Mouse (Mus musculus) liver, embryonic 11.5 days (tissue): ENCODE results near the gene Wdr92. TPM values are rescaled to one million over a fixed set of nuclear protein-coding genes. Genes with fewer than 3 reads are reported as not detected.
"Not testable (repeated sequence)": the region's sequence is repeated elsewhere in the genome, so short reads cannot be mapped to it uniquely, and the experiment has no call there.

Experiments used
- ATAC-seq: fragments of 200-750 bp; cut with Nextera tagmentation; replicated peaks from 2 replicates; pipeline ENCODE4 v1.8.0; 2017; ENCODE audit warnings: moderate number of reproducible peaks, mild to moderate bottlenecking, moderate TSS enrichment, moderate library complexity; ENCODE audit not compliant: low FRiP score
- DNase-seq: peaks from one replicate; pipeline ENCODE4 v3.0.0-alpha.2; 2017; ENCODE audit warnings: low spot score
- H3K27ac ChIP-seq: fragments of 300-500 bp; sonication (generic); 2 replicates; pipeline ENCODE4 v1.5.1; 2014; ENCODE audit warnings: mild to moderate bottlenecking, low read depth, low read length, control low read depth
- H3K27me3 ChIP-seq: fragments of 300-500 bp; sonication (generic); replicated peaks from 2 replicates; pipeline ENCODE4 v1.6.1; 2014; ENCODE audit warnings: low read length, mixed read lengths; ENCODE audit not compliant: control insufficient read depth, insufficient read depth
- H3K36me3 ChIP-seq: fragments of 300-500 bp; sonication (generic); 2 replicates; pipeline ENCODE4 v1.6.1; 2014; ENCODE audit warnings: mild to moderate bottlenecking, low read length, moderate library complexity, mixed read lengths; ENCODE audit not compliant: control insufficient read depth, insufficient read depth
- H3K4me1 ChIP-seq: fragments of 300-500 bp; sonication (generic); replicated peaks from 2 replicates; pipeline ENCODE4 v1.6.1; 2014; ENCODE audit warnings: low read length, mixed read lengths; ENCODE audit not compliant: control insufficient read depth, insufficient read depth
- H3K4me2 ChIP-seq: fragments of 300-500 bp; sonication (generic); 2 replicates; pipeline ENCODE4 v1.6.1; 2014; ENCODE audit warnings: mild to moderate bottlenecking, control low read depth, moderate library complexity
- H3K4me3 ChIP-seq: fragments of 300-500 bp; sonication (generic); 2 replicates; pipeline ENCODE4 v1.5.1; 2014; ENCODE audit warnings: low read depth, low read length, control low read depth
- H3K9ac ChIP-seq: fragments of 300-500 bp; sonication (generic); 2 replicates; pipeline ENCODE4 v1.6.1; 2014; ENCODE audit warnings: low read depth, low read length, control low read depth
- H3K9me3 ChIP-seq: fragments of 300-500 bp; sonication (generic); 2 replicates; pipeline ENCODE4 v1.6.1; 2016; ENCODE audit warnings: low read length, inconsistent platforms, mixed read lengths; ENCODE audit not compliant: control insufficient read depth
- WGBS: fragments of 180-500 bp; shearing (Covaris S2); extraction: QIAGEN DNeasy Blood & Tissue Kit; methylation state at CpG from one replicate; pipeline ENCODE4 v1.1.7; 2014; 5-methylcytosine and 5-hydroxymethylcytosine counted together
- polyA plus RNA-seq: library from polyadenylated mRNA; unstranded; fragments of >200 nt; fragmentation: Nextera tagmentation; extraction: Ambion mirVana; gene quantifications from 2 replicates; pipeline ENCODE4 v1.2.1, GENCODE M21; 2014

The Wdr92 gene
- polyA plus RNA-seq, 1 experiment from 2014 or later = 34.0 TPM

- H3K4me1 ChIP-seq = peaks cover 11% of the 10 kb centered on the region
- no peak overlapping the region for H3K27ac ChIP-seq
- ATAC-seq = no peak
- no peaks in the 10 kb centered on the region for H3K9me3 ChIP-seq
- no peak overlapping the region for H3K9ac ChIP-seq
- H3K4me3 ChIP-seq = no peak overlapping the region
- H3K4me2 ChIP-seq = no peak overlapping the region
- WGBS = 88% methylated on average over 3 of the region's 3 CpGs
- DNase-seq = no peak
- H3K27me3 ChIP-seq = no peaks in the 10 kb centered on the region
- H3K36me3 ChIP-seq = peaks cover under 1% of the 10 kb centered on the region; the same call in 1 of the 2 replicates
Observed at GRCm38 (mm10) chr11:17215475-17215874, 33.6 kb downstream of the Wdr92 start.

- ATAC-seq = no peak
- no peak overlapping the region for H3K4me3 ChIP-seq
- H3K4me1 ChIP-seq = no peaks in the 10 kb centered on the region
- no peak overlapping the region for H3K27ac ChIP-seq
- peaks cover 8% of the 10 kb centered on the region; the same call in 1 of the 2 replicates for H3K36me3 ChIP-seq
- H3K9me3 ChIP-seq = no peaks in the 10 kb centered on the region
- no peaks in the 10 kb centered on the region for H3K27me3 ChIP-seq
- DNase-seq = no peak
- no peak overlapping the region for H3K4me2 ChIP-seq
- WGBS = 93% methylated on average over 8 of the region's 8 CpGs
- H3K9ac ChIP-seq = no peak overlapping the region
Observed at GRCm38 (mm10) chr11:17221126-17221525, 39.2 kb downstream of the Wdr92 start.

GRCm38 (mm10) chr11:17232792-17233191 lies 50.9 kb downstream of the Wdr92 start:
- H3K9ac ChIP-seq = no peak overlapping the region
- no peaks in the 10 kb centered on the region for H3K9me3 ChIP-seq
- DNase-seq = no peak
- no peaks in the 10 kb centered on the region for H3K27me3 ChIP-seq
- no peak overlapping the region for H3K4me2 ChIP-seq
- H3K4me1 ChIP-seq = peaks cover 10% of the 10 kb centered on the region; the same call in 1 of the 2 replicates
- H3K36me3 ChIP-seq = peaks cover 23% of the 10 kb centered on the region
- ATAC-seq = no peak
- 75% methylated on average over 5 of the region's 5 CpGs for WGBS
- no peak overlapping the region for H3K27ac ChIP-seq
- H3K4me3 ChIP-seq = no peak overlapping the region

GRCm38 (mm10) chr11:17236449-17237037 lies 54.6 kb downstream of the Wdr92 start:
- Histone ChIP-seq H3K9ac (no peak overlapping the region), H3K4me1 (peaks cover 10% of the 10 kb centered on the region; the same call in 1 of the 2 replicates), H3K4me3 (no peak overlapping the region), H3K36me3 (peaks cover 15% of the 10 kb centered on the region; the same call in 1 of the 2 replicates), H3K27ac (no peak overlapping the region), H3K4me2 (no peak overlapping the region), H3K27me3 (no peaks in the 10 kb centered on the region), H3K9me3 (no peaks in the 10 kb centered on the region)
- DNase-seq = no peak
- 44% methylated on average over 5 of the region's 5 CpGs for WGBS
- peak; percentile 86 for ATAC-seq

- not testable (repeated sequence) for H3K4me3 ChIP-seq, H3K4me2 ChIP-seq, H3K36me3 ChIP-seq, DNase-seq, H3K27me3 ChIP-seq, H3K9ac ChIP-seq, H3K9me3 ChIP-seq, H3K27ac ChIP-seq, ATAC-seq
- 86% methylated on average over 5 of the region's 5 CpGs for WGBS
- peaks cover 10% of the 10 kb centered on the region; the same call in 1 of the 2 replicates for H3K4me1 ChIP-seq
Observed at GRCm38 (mm10) chr11:17238598-17238997, 56.7 kb downstream of the Wdr92 start.

- H3K27me3 ChIP-seq = no peaks in the 10 kb centered on the region
- no peak overlapping the region for H3K4me2 ChIP-seq
- H3K4me1 ChIP-seq = no peaks in the 10 kb centered on the region
- H3K9ac ChIP-seq = no peak overlapping the region
- H3K9me3 ChIP-seq = no peaks in the 10 kb centered on the region
- H3K27ac ChIP-seq = no peak overlapping the region
- ATAC-seq (no peak), DNase-seq (no peak)
- no peaks in the 10 kb centered on the region for H3K36me3 ChIP-seq
- H3K4me3 ChIP-seq = no peak overlapping the region
Observed at GRCm38 (mm10) chr11:17248715-17249114, 66.8 kb downstream of the Wdr92 start.

- ATAC-seq (peak; percentile 65), DNase-seq (no peak)
- Histone ChIP-seq H3K4me2 (peak overlapping the region; percentile 65), H3K9me3 (no peaks in the 10 kb centered on the region), H3K36me3 (no peaks in the 10 kb centered on the region), H3K27ac (no peak overlapping the region), H3K4me3 (peak overlapping the region; percentile 84), H3K9ac (peak overlapping the region; percentile 93), H3K4me1 (peaks cover 4% of the 10 kb centered on the region; the same call in 1 of the 2 replicates), H3K27me3 (no peaks in the 10 kb centered on the region)
- 51% methylated on average over 8 of the region's 8 CpGs for WGBS
Observed at GRCm38 (mm10) chr11:17256813-17257365, 75.0 kb downstream of the Wdr92 start.

GRCm38 (mm10) chr11:17257443-17257842 lies 75.5 kb downstream of the Wdr92 start, which contains the start of gene C1d:
Gene C1d (plus strand): TSS chr11:17257579.
- H3K4me1 ChIP-seq = peaks cover 4% of the 10 kb centered on the region; the same call in 1 of the 2 replicates
- no peaks in the 10 kb centered on the region for H3K36me3 ChIP-seq
- H3K4me3 ChIP-seq = peak within 1 kb of the TSS; percentile 84
- H3K27ac ChIP-seq = peak within 1 kb of the TSS; percentile 88
- no peaks in the 10 kb centered on the region for H3K27me3 ChIP-seq
- peak within 1 kb of the TSS; percentile 93 for H3K9ac ChIP-seq
- H3K9me3 ChIP-seq = no peaks in the 10 kb centered on the region
- DNase-seq = peak; percentile 85
- H3K4me2 ChIP-seq = peak within 1 kb of the TSS; percentile 65
- under 1% methylated on average over 33 of the region's 33 CpGs for WGBS
- ATAC-seq = peak; percentile 92

- H3K9ac ChIP-seq = peak overlapping the region; percentile 93
- WGBS = under 1% methylated on average over 17 of the region's 17 CpGs
- H3K27ac ChIP-seq = peak overlapping the region; percentile 88
- H3K4me1 ChIP-seq = peaks cover 4% of the 10 kb centered on the region; the same call in 1 of the 2 replicates
- no peaks in the 10 kb centered on the region for H3K27me3 ChIP-seq
- peak overlapping the region; percentile 84 for H3K4me3 ChIP-seq
- DNase-seq (no peak), ATAC-seq (peak; percentile 37)
- H3K9me3 ChIP-seq = no peaks in the 10 kb centered on the region
- no peaks in the 10 kb centered on the region for H3K36me3 ChIP-seq
- H3K4me2 ChIP-seq = peak overlapping the region; percentile 65
Observed at GRCm38 (mm10) chr11:17257861-17258260, 76.0 kb downstream of the Wdr92 start.
